Mouse (Mus musculus) heart, adult 9 months (tissue): Measurements from ENCODE around the gene Flad1.

Source experiments
- DNase-seq, 2 experiments: peaks; one replicate each; pipeline ENCODE4 v3.0.0; 2022; ENCODE audit warnings: low spot score in 2 of 2

Gene Flad1

GRCm38 (mm10) chr3:89395806-89396653 is 15.6 kb downstream of the Flad1 start:
- peak; percentile 71 to 78 for DNase-seq

GRCm38 (mm10) chr3:89395419-89395805 is 16.3 kb downstream of the Flad1 start:
- DNase-seq, result peak in 1 of 2 experiments; percentile 23

DNA sequence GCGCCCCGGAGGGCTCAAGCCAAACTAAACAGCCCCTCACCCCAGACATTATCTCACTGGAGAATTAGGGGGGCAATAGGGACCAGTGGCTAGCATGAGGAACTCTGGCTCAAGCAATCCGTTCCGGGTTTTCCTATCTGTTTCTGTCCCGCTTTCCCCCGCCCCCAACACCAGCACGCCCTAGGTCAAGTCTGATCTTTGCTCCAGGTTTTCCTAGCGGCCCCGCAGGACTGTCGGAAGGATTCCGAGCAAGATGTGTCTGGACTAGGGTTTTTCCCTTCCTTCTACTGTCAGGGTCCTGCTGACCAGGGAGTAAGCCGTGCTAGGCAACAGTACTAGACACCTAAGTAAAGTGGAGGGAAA is 16.8 kb downstream of the Flad1 start:
- peak; percentile 87 for DNase-seq

GRCm38 (mm10) chr3:89394006-89394893 is 17.4 kb downstream of the Flad1 start, which contains the start of gene Zbtb7b:
Zbtb7b (minus strand) TSS chr3:89394776.
- DNase-seq, result peak; percentile 78 to 81

DNA sequence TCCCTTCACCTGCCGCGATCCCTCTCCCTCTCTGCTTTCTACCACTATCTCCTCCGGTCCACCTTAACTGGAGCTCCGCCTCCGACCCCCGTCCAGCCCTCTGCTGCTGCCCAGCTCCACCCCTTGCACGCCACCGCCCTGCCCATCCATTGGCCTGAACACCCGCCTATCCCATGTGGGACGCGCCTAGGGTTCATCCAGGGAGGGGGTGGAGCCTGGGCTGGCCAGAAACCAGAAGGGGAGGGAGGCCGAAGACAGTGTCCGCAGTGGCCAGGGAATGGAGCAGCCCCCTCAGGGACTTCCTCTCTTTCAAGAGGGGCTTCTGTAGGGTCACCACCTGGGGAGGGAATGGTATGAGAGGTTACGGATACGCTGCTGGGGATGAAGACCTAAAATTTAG is 18.1 kb downstream of the Flad1 start:
- DNase-seq, result peak; percentile 99

GRCm38 (mm10) chr3:89392871-89393311 is 18.8 kb downstream of the Flad1 start:
- peak; percentile 37 to 45 for DNase-seq

GRCm38 (mm10) chr3:89391663-89392511 is 19.8 kb downstream of the Flad1 start:
- peak; percentile 78 to 80 for DNase-seq

- peak; percentile 32 to 42 for DNase-seq
These were observed 20.7 kb downstream of the Flad1 start for GRCm38 (mm10) chr3:89390699-89391662.

DNA sequence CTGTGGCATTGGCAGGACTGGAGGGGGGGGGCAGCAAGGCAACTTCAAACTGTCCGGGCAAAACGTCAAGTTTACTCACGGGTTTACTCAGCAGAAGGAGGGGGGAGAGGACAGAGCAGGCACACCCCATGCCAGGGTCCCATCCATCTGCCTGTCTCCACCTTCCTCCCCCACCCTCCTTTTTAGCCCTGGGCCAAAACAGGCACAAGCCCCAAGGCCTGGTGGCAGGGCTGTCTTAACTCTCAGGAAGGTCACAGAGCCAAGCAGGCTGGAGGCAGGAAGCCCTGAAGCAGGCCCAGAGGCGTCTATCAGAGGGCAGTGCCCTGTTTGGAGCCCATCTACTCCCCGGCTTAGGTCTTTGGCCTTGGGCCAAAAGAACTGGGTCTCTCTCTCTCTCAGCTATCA is 21.6 kb downstream of the Flad1 start:
- DNase-seq, result peak; percentile 63 to 69

GRCm38 (mm10) chr3:89388901-89389740 is 22.5 kb downstream of the Flad1 start:
- peak in 1 of 2 experiments; percentile 47 for DNase-seq

- peak; percentile 65 to 71 for DNase-seq
These were observed 23.4 kb downstream of the Flad1 start for GRCm38 (mm10) chr3:89388134-89388881.

DNA sequence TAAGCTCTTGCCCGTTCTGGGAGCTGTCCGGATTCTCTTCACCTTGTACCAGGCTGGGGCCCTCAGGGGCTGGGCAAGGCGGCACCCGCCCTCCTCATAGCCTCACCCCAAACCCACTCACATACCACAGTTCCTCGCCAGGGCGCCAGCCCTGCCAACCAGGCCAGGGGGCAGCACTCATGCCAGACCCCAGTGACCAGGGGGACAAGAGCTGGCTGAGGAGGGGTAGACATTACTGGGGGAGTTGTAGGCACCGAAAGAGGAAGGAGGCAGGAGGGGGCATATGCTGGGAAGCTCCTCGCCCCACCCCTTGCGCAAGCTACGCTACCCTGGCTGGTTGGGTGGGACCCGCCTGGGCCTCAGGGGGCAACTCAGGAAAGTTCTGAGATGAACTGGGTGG is 24.0 kb downstream of the Flad1 start:
- peak; percentile 40 to 52 for DNase-seq

- no peak for DNase-seq
These were observed 24.9 kb downstream of the Flad1 start for GRCm38 (mm10) chr3:89386438-89387420.

- DNase-seq, result no peak
These were observed 26.2 kb downstream of the Flad1 start for GRCm38 (mm10) chr3:89385451-89385850.

DNA sequence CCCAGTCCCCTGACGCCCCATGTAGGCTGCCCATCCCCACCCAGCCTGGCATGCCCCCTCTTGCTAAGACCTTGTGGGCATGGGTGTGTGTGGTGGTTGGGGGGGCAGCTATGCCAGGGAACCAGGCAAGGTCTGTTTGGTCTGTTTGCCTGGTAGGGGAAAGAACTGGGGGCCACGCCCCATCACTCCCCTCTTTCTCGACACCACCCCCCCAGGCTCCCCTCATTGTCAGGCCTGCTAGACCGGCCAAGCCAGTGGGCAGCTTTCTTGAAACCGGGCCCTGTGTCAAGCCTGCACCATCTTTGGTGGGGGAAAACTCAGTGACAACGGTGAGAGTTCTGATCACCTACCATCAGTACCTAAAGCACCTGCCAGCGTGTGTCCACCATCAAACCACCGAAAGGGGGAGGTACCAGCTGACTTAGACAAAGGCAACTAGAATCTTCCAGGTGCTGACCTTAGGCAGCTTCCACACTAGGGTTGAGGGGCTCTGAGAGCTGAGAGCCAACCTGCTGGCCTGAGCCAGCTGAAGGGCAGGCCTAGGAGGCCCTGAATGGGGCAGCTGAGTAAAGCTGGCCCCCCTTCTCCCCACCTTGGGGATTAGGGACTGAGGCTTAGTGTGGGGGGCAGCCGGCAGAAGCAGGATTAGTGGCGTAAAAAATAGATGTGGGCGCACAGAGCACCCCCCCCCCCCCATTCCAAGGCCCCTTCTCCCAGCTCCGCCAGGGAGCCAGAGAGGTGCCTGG is 27.2 kb downstream of the Flad1 start:
- no peak for DNase-seq

DNA sequence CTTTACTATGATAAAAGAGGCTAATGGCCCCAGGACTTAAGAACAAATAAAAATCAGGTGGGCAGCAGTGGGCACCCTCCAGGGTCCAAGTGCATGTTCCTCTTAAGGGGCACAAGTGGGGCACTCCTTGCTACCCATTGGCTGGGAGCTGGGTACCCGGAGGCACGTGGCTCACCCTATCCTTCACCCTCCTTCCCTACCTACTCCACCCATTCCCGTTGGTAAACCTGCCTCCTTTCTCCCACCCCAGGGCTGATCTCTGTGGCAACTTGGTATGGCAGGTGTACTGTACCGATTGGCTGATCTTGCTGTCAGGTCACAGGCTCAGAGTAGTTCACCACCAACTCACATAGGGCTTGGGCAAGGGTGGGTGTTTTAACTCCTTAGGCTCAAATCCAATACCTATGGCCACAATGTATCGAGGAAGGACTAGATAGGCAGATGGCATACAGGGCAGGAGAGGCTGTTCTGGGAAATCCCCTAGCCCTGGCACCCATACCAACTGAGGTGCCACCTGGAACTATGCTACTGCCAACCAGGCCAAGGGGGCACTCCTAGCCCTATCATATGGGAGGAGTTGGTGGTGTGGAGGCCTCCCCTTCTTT is 27.9 kb downstream of the Flad1 start:
- DNase-seq, result no peak
